ENCODE assay signal across 26 mouse cellular contexts in the genomic region with DNA sequence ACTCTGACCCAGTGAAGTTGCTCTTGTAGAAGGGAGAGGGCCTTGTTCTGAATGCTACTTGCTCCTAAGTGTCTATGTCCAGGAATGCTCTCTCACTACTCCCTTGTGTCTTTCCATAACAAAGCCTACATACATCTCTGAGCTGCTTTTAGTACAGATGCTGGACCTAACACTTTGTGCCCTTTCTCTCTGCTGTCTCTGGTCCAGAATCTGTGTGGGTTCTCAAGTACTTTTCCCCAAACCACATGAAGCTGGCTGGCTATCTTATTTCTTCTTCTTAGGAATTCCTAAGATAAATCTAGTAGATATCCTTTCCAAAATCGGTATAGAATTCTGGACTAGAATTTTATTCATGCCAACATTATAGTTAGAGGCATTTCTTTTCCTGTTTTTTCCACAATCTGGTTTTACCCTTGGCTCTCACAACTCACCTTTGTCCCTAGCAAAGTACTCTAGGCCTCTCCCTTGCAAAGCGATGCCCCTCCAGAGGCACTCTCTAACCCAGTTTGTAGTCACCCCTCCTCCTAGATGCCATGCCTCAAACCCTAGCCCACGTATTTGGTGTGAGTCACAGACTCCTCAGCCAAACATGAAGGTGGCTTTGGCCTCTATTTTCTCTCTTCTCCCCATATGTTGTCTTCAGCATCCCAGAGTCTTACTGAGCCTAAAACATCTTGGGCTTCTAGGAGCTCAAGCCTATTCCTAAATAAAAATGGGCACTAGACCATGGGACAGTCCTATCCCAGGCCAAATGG. TPM values are rescaled to one million over a fixed set of nuclear protein-coding genes. Genes with fewer than 3 reads are reported as not detected.
DNase-seq lines count a peak whose midpoint lies in the region; ATAC-seq lines count a peak whose summit lies in the region.
"Had no signal": no experiment of that assay in that cellular context is flagged by ENCODE, and none has a peak within 500 bp of the region (broad histone marks: within the 10 kb centered on the region; RNA-seq: fewer than 3 reads in every experiment).

No protein-coding gene starts in this region.

- peak; percentile 43 for DNase-seq in heart, adult 11 months
- no peak for DNase-seq in heart, adult 8-10 months (ENCODE audit: low spot score)
- DNase-seq in left cerebral cortex, postnatal 36 days (ENCODE audit: low spot score in 2 of 2): peak; percentile 45 to 54
- no peak for DNase-seq in left cerebral cortex, postnatal 4 days
- peak; percentile 42 for DNase-seq in 3T3-L1 (ENCODE audit: low read depth, low spot score)
- peak; percentile 86 for DNase-seq in brain, adult 2 months (ENCODE audit: low read depth, low spot score)
- DNase-seq: adrenal gland, adult 8-10 months; adrenal gland, postnatal 36 days; cerebellum, adult 11 months; cerebellum, adult 8-10 months; cerebellum, postnatal 25 days; heart, adult 2 months; heart, postnatal 36 days; kidney, adult 11 months had no signal

- ATAC-seq in erythroblast, adult 5-6 weeks (replicated peaks; ENCODE audit: low FRiP score, poor library complexity, severe bottlenecking): no peak
- no peak for ATAC-seq in heart, embryonic 11.5 days (replicated peaks; ENCODE audit: insufficient number of reproducible peaks, low FRiP score, low TSS enrichment)
- ATAC-seq: forebrain, embryonic 14.5 days had no signal

- no peaks in the 10 kb centered on the region for H3K4me1 ChIP-seq in heart, embryonic 11.5 days (ENCODE audit: control insufficient read depth, insufficient read depth, low read length)
- H3K4me1 ChIP-seq: embryonic facial prominence, embryonic 13.5 days had no signal

- H3K27ac ChIP-seq in heart, embryonic 11.5 days (ENCODE audit: low read depth, low read length): no peak overlapping the region
- H3K27ac ChIP-seq: embryonic facial prominence, embryonic 13.5 days; forebrain, embryonic 10.5 days; heart, adult 2 months; heart, embryonic 13.5 days; hindbrain, embryonic 15.5 days had no signal

- no peak overlapping the region for H3K9ac ChIP-seq in heart, embryonic 11.5 days (ENCODE audit: low read depth, low read length)
- H3K9ac ChIP-seq: embryonic facial prominence, embryonic 13.5 days; heart, embryonic 13.5 days; hindbrain, embryonic 15.5 days had no signal

- WGBS in heart, embryonic 11.5 days (ENCODE audit: insufficient replicate concordance): 87% methylated on average over 3 of the region's 3 CpGs

- no peaks in the 10 kb centered on the region for H3K27me3 ChIP-seq in heart, embryonic 11.5 days (ENCODE audit: control insufficient read depth, insufficient read depth, low read length)
- H3K27me3 ChIP-seq: embryonic facial prominence, embryonic 13.5 days; heart, embryonic 13.5 days; hindbrain, embryonic 15.5 days had no signal

- intact Hi-C loops in left cerebral cortex, postnatal 36 days (cut with DNase I): no loop called here
- intact Hi-C loops in left cerebral cortex, postnatal 4 days (cut with DNase I): no loop called here

- H3K4me2 ChIP-seq in heart, embryonic 11.5 days: no peak overlapping the region
- H3K4me2 ChIP-seq: embryonic facial prominence, embryonic 13.5 days; heart, embryonic 13.5 days; hindbrain, embryonic 15.5 days had no signal

- no peaks in the 10 kb centered on the region for H3K36me3 ChIP-seq in heart, embryonic 11.5 days (ENCODE audit: control insufficient read depth, insufficient read depth, low read length)

- H3K9me3 ChIP-seq in heart, embryonic 11.5 days (replicated peaks; ENCODE audit: control insufficient read depth, low read length): no peaks in the 10 kb centered on the region
- H3K9me3 ChIP-seq: embryonic facial prominence, embryonic 13.5 days; forebrain, embryonic 10.5 days; heart, embryonic 13.5 days; hindbrain, embryonic 15.5 days had no signal

- H3K4me3 ChIP-seq in heart, embryonic 11.5 days (ENCODE audit: low read depth, low read length): no peak overlapping the region
- H3K4me3 ChIP-seq: embryonic facial prominence, embryonic 13.5 days; erythroblast, embryonic 14.5 days; forebrain, embryonic 10.5 days; heart, adult 2 months; heart, embryonic 13.5 days; hindbrain, embryonic 15.5 days had no signal

RNA-seq across cellular contexts. Expression of gene Chrm4, which starts 23.7 kb away (rescaled TPM):
- not detected for total RNA-seq in heart, adult 8-10 months (2022)
- 10 to 100 TPM; 44.0 to 51.3 TPM for total RNA-seq in left cerebral cortex, postnatal 36 days (2021)
- total RNA-seq in left cerebral cortex, postnatal 4 days (2021): 10 to 100 TPM; 10.8 to 12.2 TPM
- not detected in 2 replicates for total RNA-seq in erythroblast, adult 5-6 weeks (2015; ENCODE audit: low replicate concordance)
- not detected in 2 replicates for total RNA-seq in erythroblast, adult 5-6 weeks (2017; ENCODE audit: low replicate concordance)
- polyA plus RNA-seq in heart, embryonic 11.5 days (2014; fragmentation: Nextera tagmentation; extraction: Ambion mirVana): not detected in 2 replicates
- total RNA-seq: gastrocnemius, adult 8-10 months; heart, adult 2 months; heart, postnatal 36 days had no signal
- polyA plus RNA-seq: heart, embryonic 13.5 days; heart, postnatal 0 days had no signal

RNA-seq across cellular contexts. Expression of gene Mdk, which starts 28.7 kb away (rescaled TPM):
- total RNA-seq in heart, adult 8-10 months (2022): 1 to 10 TPM; 1.5 to 4.3 (median 3.4) TPM
- total RNA-seq in left cerebral cortex, postnatal 36 days (2021): 10 to 100 TPM; 15.6 to 23.5 TPM
- total RNA-seq in left cerebral cortex, postnatal 4 days (2021): 10 to 100 TPM; 40.6 to 45.4 TPM
- total RNA-seq in erythroblast, adult 5-6 weeks (2015; ENCODE audit: low replicate concordance): 1.9 TPM in 1 of 2 replicates, not detected in the other
- total RNA-seq in erythroblast, adult 5-6 weeks (2017; ENCODE audit: low replicate concordance): 0.77 TPM in 1 of 2 replicates, not detected in the other
- polyA plus RNA-seq in heart, embryonic 11.5 days (2014; fragmentation: Nextera tagmentation; extraction: Ambion mirVana): 842 and 965 TPM in 2 replicates

RNA-seq across cellular contexts. Expression of gene Gm9821, which starts 42.2 kb away (rescaled TPM):
- total RNA-seq in heart, adult 8-10 months (2022): not detected
- total RNA-seq in left cerebral cortex, postnatal 36 days (2021): not detected
- not detected for total RNA-seq in left cerebral cortex, postnatal 4 days (2021)
- total RNA-seq in erythroblast, adult 5-6 weeks (2015; ENCODE audit: low replicate concordance): not detected in 2 replicates
- total RNA-seq in erythroblast, adult 5-6 weeks (2017; ENCODE audit: low replicate concordance): 0.28 TPM in 1 of 2 replicates, not detected in the other
- 1.8 and 2.8 TPM in 2 replicates for polyA plus RNA-seq in heart, embryonic 11.5 days (2014; fragmentation: Nextera tagmentation; extraction: Ambion mirVana)
- total RNA-seq: adrenal gland, adult 8-10 months; adrenal gland, postnatal 36 days; gastrocnemius, adult 8-10 months; gastrocnemius, postnatal 4 days; heart, adult 2 months; heart, postnatal 36 days had no signal
- polyA plus RNA-seq: brain, embryonic 14.5 days; erythroblast, embryonic 14.5 days; heart, adult 2 months had no signal

Comparison
In these comparisons a context has a peak if more than half of its experiments do, and no peak if none do; other contexts are left out.
1. DNase-seq: peak in heart, adult 11 months (single experiment), left cerebral cortex, postnatal 36 days (2 of 2), 3T3-L1 (single experiment) and brain, adult 2 months (single experiment); none in heart, adult 8-10 months (single experiment) and left cerebral cortex, postnatal 4 days (single experiment).
2. RNA of gene Chrm4, which starts 23.7 kb away (total RNA-seq): 44.0 to 51.3 TPM in left cerebral cortex, postnatal 36 days and 10.8 to 12.2 TPM in left cerebral cortex, postnatal 4 days; not detected in heart, adult 8-10 months and not detected in erythroblast, adult 5-6 weeks; every median in the first group is over 10 times any median in the second.